Mouse (Mus musculus): ENCODE measurements around the gene Myl7.

Myl7 gene

GRCm38 (mm10) chr11:5861678-5862393, 36.7 kb downstream of the Myl7 start, which contains the start of gene Aebp1:
Gene Aebp1 (plus strand): TSS chr11:5861947.
- DNase-seq = peak; percentile 80

- DNase-seq = peak; percentile 38
These were observed 37.9 kb downstream of the Myl7 start for GRCm38 (mm10) chr11:5860639-5861038.

GRCm38 (mm10) chr11:5859883-5860550, 38.6 kb downstream of the Myl7 start:
- no peak for DNase-seq

- DNase-seq = no peak
These were observed 39.9 kb downstream of the Myl7 start for GRCm38 (mm10) chr11:5858723-5859122.

GRCm38 (mm10) chr11:5856479-5857130, 42.0 kb downstream of the Myl7 start:
- no peak for DNase-seq

- peak; percentile 83 for DNase-seq
These were observed 42.7 kb downstream of the Myl7 start for GRCm38 (mm10) chr11:5855902-5856301.

- DNase-seq = no peak
These were observed 43.1 kb downstream of the Myl7 start for GRCm38 (mm10) chr11:5855481-5855880.

GRCm38 (mm10) chr11:5852314-5852713, 46.3 kb downstream of the Myl7 start:
- DNase-seq = no peak

- no peak for DNase-seq
These were observed 47.4 kb downstream of the Myl7 start for GRCm38 (mm10) chr11:5851021-5851736.

GRCm38 (mm10) chr11:5850452-5850851, 48.1 kb downstream of the Myl7 start:
- DNase-seq = no peak

GRCm38 (mm10) chr11:5849316-5849715, 49.3 kb downstream of the Myl7 start:
- DNase-seq = no peak

GRCm38 (mm10) chr11:5848741-5849140, 49.8 kb downstream of the Myl7 start:
- peak; percentile 38 for DNase-seq

- DNase-seq = peak; percentile 39
These were observed 51.8 kb downstream of the Myl7 start for GRCm38 (mm10) chr11:5846639-5847345.

All from lung, postnatal 10 days (tissue).